Mouse (Mus musculus): ENCODE data around the gene Vav2.

Vav2 gene

GRCm38 (mm10) chr2:27441767-27442707 is 15.2 kb upstream of the Vav2 start, which contains the start of gene Brd3os:
TSS of gene Brd3os (plus strand) at chr2:27442324.
- DNase-seq: peak; percentile 92

- no peak for DNase-seq
Observed at GRCm38 (mm10) chr2:27438281-27438680, 11.4 kb upstream of the Vav2 start.

GRCm38 (mm10) chr2:27437876-27438275 is 11.0 kb upstream of the Vav2 start:
- DNase-seq: no peak

- DNase-seq: no peak
Observed at GRCm38 (mm10) chr2:27432599-27432998, 5.8 kb upstream of the Vav2 start.

GRCm38 (mm10) chr2:27430621-27431020 is 3.8 kb upstream of the Vav2 start:
- no peak for DNase-seq

- DNase-seq: peak; percentile 82
Observed at GRCm38 (mm10) chr2:27428071-27428470, 1.2 kb upstream of the Vav2 start.

- peak; percentile 27 for DNase-seq
Observed at GRCm38 (mm10) chr2:27426406-27426854, 403 bp downstream of the Vav2 start.

- DNase-seq: no peak
Observed at GRCm38 (mm10) chr2:27425751-27426405, 955 bp downstream of the Vav2 start.

- DNase-seq: no peak
Observed at GRCm38 (mm10) chr2:27425161-27425611, 1.6 kb downstream of the Vav2 start.

- DNase-seq: no peak
Observed at GRCm38 (mm10) chr2:27423596-27423995, 3.2 kb downstream of the Vav2 start.

- peak; percentile 49 for DNase-seq
Observed at GRCm38 (mm10) chr2:27421293-27422068, 5.4 kb downstream of the Vav2 start.

- DNase-seq: no peak
Observed at GRCm38 (mm10) chr2:27418577-27419070, 8.2 kb downstream of the Vav2 start.

- no peak for DNase-seq
Observed at GRCm38 (mm10) chr2:27417648-27418153, 9.1 kb downstream of the Vav2 start.

- no peak for DNase-seq
Observed at GRCm38 (mm10) chr2:27416425-27416824, 10.4 kb downstream of the Vav2 start.

- DNase-seq: no peak
Observed at GRCm38 (mm10) chr2:27415060-27415783, 11.6 kb downstream of the Vav2 start.

GRCm38 (mm10) chr2:27413936-27414657 is 12.7 kb downstream of the Vav2 start:
- DNase-seq: no peak

- DNase-seq: no peak
Observed at GRCm38 (mm10) chr2:27413582-27413935, 13.3 kb downstream of the Vav2 start.

GRCm38 (mm10) chr2:27412245-27412800 is 14.5 kb downstream of the Vav2 start:
- DNase-seq: no peak

- DNase-seq: no peak
Observed at GRCm38 (mm10) chr2:27411688-27412174, 15.1 kb downstream of the Vav2 start.

GRCm38 (mm10) chr2:27410518-27411140 is 16.2 kb downstream of the Vav2 start:
- DNase-seq: no peak
